Mouse (Mus musculus) gastrocnemius, postnatal 14 days (tissue): ENCODE measurements at regions not wholly inside any gene's neighbourhood (a gene's known extent, or its start where the extent isn't known, plus 50 kb on each side); places are given as distances from the start of the nearest gene placed in this dataset.

Source experiments
- DNase-seq: peaks from one replicate; pipeline ENCODE4 v3.0.0; 2021; ENCODE audit warnings: mixed read lengths
- intact Hi-C: fragments of 180-260 bp; cut with DNase I; formaldehyde crosslinking; loops from one replicate; pipeline ENCODE4 v1.15.1; 2025; ENCODE audit warnings: low total_unique reads

GRCm38 (mm10) chr1:39047316-39047715 is 61.9 kb downstream of the Pdcl3 start:
- DNase-seq, result no peak
- intact Hi-C loops, result no loop called here

GRCm38 (mm10) chr1:39057304-39057703 is 71.9 kb downstream of the Pdcl3 start:
- no peak for DNase-seq
- intact Hi-C loops, result no loop called here

GRCm38 (mm10) chr1:39062509-39062908 is 77.1 kb downstream of the Pdcl3 start:
- DNase-seq, result no peak
- intact Hi-C loops, result no loop called here

- no peak for DNase-seq
- intact Hi-C loops, result no loop called here
Observed at GRCm38 (mm10) chr1:39063666-39064385, 78.4 kb downstream of the Pdcl3 start.

- intact Hi-C loops, result no loop called here
- DNase-seq, result no peak
Observed at GRCm38 (mm10) chr1:39064781-39065180, 79.4 kb downstream of the Pdcl3 start.

DNA sequence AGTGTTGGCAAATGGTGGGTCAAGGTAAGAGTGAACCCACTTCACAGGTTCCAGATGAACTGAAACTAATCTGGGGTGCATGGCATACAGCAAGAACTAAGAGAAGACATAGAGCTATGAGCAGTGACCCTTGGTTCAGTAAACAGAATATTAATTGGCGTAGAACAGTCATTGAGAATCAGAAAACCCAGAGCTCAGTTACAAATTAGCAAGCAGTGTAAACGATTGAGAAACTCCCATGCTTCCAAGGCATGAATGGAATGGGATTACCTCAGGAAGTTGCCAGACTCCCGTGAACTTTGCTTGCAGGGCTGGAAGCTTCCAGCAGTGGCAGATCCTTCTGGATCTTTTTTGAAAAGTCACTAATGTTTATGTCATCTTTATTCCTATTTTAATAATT is 82.5 kb downstream of the Pdcl3 start:
- intact Hi-C loops, result no loop called here
- no peak for DNase-seq

DNA sequence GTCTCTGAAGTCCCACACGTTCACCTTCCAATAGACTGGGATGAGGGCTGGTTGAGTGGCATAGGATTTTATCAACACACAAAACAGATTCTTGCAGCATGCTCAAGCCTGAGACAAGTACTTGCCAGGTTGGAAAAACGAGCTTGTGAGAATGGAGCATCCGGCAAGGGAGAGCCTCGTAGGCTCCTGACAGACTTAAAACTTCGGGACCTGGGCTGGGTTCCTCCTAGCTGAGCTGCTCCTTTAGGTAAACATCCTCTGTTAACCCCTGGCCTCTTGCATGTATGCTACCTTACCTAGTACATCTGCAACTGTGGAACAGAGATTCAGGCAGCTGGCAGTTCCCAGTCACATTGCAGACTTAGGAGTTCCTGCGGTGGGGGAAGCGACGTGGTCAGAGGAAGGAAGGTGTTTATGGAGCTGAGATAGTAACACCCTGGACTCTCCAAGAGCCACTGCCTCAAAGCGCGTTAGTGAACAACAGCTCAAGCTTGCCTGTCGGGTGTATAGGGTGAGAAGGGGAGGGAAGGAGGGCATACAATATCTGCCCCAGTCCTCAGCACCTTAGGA is 83.8 kb downstream of the Pdcl3 start:
- no peak for DNase-seq
- intact Hi-C loops, result no loop called here

- DNase-seq, result no peak
- intact Hi-C loops, result no loop called here
Observed at GRCm38 (mm10) chr1:39069676-39070075, 84.3 kb downstream of the Pdcl3 start.

- intact Hi-C loops, result no loop called here
- DNase-seq, result no peak
Observed at GRCm38 (mm10) chr1:39075966-39076365, 90.6 kb downstream of the Pdcl3 start.

- intact Hi-C loops, result no loop called here
- peak; percentile 67 for DNase-seq
Observed at GRCm38 (mm10) chr1:39078584-39079315, 93.3 kb downstream of the Pdcl3 start.

GRCm38 (mm10) chr1:39083911-39084826 is 98.8 kb downstream of the Pdcl3 start:
- intact Hi-C loops, result no loop called here
- DNase-seq, result no peak

DNA sequence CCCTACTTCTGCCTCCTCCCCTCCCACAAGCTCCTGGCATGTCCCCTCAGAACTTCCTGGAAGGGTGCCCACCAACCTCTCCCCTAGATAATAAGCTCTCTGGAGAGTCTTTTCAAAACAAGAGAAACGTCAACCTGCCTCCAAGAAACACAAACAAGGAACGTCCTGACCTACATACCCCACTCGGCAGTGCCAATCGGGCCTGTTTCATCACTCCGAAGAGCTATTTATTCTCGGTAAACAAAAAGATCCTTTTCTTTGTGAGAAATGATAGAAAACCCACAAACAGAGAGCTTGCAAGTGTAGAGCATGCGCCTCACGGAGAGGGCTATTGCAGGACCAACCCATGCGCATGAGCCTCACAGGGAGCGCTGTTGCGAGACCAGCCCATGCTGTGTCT is 100.9 kb downstream of the Pdcl3 start:
- intact Hi-C loops, result no loop called here
- no peak for DNase-seq

DNA sequence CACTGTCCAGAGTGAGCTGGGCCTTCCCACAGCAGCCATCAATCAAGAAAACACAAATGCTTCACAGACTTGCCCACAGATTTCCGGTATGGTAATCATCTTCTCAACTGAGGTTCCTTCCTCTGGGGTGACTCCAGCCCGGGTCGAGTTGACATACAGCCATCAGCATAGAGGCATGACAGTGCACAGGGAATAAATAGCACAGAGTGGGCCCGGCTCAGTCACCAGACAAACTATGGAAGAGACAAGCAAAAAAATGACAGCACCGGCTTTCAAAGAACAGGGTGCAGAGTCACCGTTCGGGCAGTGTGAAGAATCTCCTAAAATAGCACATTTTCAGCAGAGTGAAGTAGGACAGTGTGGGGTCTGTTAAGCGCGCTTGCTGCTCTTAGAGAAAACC is 103.7 kb upstream of the Npas2 start:
- no peak for DNase-seq
- intact Hi-C loops, result no loop called here

DNA sequence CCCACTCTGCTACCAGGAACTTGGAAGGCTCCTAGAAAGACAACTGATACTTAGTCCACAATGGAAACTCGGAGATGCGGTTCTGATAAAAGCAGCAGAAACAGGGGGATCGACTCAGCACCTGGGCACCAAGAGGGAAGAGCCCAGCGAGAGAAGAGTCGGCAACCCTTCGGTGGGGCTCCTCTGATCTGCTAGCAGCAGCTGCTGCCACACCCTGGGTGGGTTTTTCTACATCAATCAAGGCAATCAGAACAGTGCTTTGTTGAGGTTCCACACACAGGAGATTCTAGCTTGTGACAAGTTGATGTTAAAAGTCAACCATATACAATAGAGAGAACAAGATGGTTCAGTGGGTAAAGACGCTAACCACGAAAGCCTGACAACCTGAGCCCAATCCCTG is 102.4 kb upstream of the Npas2 start:
- intact Hi-C loops, result no loop called here
- DNase-seq, result no peak

DNA sequence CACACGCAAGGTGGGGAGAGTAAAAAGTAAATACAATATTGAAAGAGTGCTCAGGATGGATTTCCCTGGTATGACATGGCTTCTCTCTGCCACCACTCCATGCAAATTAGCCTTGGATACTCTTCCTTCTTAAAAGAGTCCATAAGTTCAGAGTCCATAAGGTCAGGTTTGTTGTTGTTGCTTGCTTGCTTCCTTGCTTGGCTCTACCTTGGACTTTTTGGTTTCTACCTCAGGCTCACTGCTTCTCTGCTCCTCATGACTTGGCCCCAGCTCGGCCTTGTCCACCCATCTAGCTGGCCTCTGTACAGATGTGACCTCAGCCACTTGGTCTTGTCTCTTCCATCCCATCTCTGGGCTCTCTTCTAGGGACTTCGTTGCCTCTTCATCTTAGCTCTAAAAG is 101.9 kb upstream of the Npas2 start:
- intact Hi-C loops, result no loop called here
- no peak for DNase-seq

DNA sequence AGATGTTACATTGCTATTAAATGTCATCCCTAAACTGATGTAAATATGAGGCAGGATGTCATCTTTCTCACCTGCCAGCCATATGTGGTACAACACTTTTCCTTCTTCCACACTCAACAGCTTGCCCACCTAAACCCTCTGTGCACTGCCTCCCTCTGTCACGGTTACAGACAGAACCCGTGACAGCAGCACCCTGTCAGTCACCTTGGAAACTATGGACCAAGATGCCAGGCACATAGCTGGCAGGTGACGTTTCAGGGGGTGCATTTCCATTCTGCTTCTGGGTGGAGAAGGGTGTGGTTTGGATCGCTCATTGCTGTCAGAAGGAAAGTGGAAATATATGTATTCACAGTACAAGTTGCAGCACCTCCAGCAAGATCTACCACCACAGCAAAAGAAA is 100.2 kb upstream of the Npas2 start:
- intact Hi-C loops, result no loop called here
- no peak for DNase-seq

DNA sequence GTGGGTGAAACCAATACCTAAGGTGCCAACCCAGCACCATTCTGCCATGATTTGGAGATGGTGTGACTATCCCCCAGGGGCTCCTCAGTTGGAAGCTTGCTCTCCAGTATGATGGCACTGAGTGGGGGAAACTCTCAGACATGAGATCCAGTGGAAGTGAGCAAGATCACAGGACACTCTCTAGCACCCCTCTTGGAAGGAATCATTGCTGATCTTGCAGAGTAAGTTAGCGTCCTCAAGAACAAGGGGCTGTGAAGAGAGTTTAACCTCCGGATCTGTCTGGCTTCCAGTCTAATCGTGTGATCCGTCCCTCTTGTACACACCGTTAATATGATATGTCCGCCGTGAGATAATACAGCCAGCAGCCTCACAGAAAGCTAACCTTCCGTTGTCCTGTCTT is 99.5 kb upstream of the Npas2 start:
- no peak for DNase-seq
- intact Hi-C loops, result no loop called here

DNA sequence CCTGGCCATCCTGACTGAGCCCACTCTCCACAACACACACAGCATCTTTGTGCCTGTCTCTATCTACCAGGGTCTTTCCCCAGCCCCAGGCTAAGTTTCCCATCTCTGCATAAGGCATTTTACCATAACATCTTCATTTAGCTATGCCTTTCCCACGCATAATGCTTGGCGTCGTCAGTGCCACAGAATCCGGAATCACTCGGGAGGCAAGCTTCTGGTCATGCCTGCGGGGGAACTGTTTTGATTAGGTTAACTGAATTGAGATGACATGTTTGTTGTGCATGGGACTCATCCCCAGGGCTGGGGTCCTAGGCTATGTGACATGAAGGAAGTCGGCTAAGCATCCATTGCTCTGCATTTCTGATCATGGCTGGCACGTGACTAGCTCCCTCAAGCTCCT is 97.6 kb upstream of the Npas2 start:
- DNase-seq, result no peak
- intact Hi-C loops, result no loop called here

GRCm38 (mm10) chr1:39096726-39097125 is 96.8 kb upstream of the Npas2 start:
- DNase-seq, result no peak
- intact Hi-C loops, result no loop called here

DNA sequence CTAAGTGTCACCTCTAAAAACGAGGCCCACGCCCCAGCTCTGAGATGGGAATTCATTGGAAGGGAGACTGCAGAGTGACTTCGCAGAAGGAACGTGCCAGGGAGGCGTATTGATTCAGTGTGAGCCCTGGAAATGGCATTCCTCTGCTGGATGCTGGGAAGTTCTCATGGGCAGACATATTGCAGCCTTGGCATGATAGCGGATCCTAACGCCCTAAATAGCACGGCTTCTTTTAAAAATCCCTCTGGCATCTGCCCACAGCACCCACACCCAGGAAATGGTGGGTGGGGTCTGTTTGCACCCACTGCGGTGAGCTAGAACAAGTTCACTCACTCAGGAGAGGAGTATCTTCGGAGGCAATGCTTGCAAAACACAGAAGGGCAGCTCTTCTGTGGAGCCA is 96.0 kb upstream of the Npas2 start:
- DNase-seq, result no peak
- intact Hi-C loops, result no loop called here
